Mouse (Mus musculus): ENCODE measurements around the gene Frmd8. TPM values are rescaled to one million over a fixed set of nuclear protein-coding genes. Genes with fewer than 3 reads are reported as not detected.
A peak's percentile ranks its signal among the peaks of the same experiment; 100 is the strongest.

Frmd8 gene
- polyA plus RNA-seq, 1 experiment, result 23.1 TPM

GRCm38 (mm10) chr19:5810840-5811563 is 64.1 kb downstream of the Frmd8 start:
- H3K27ac ChIP-seq (ENCODE audit: insufficient read depth, low read depth, low read length), result peak overlapping the region; percentile 96
- DNase-seq, result no peak
- no peaks in the 10 kb centered on the region for H3K36me3 ChIP-seq (ENCODE audit: control insufficient read depth, insufficient read depth, low read length)
- no peak overlapping the region for H3K4me3 ChIP-seq (ENCODE audit: insufficient read depth, low read depth, low read length)
- TF ChIP-seq POLR2A (IDR thresholded peaks at IDR 0.05; ENCODE audit: low read depth, low read length) (no peak), CTCF (conservative IDR thresholded peaks at IDR 0.05; ENCODE audit: insufficient read depth, insufficient read length, low read depth, low read length) (no peak)
- H3K4me1 ChIP-seq (ENCODE audit: control insufficient read depth, insufficient read depth, low read length), result peaks cover 70% of the 10 kb centered on the region
- no peaks in the 10 kb centered on the region for H3K27me3 ChIP-seq (replicated peaks; ENCODE audit: control insufficient read depth, insufficient read depth, low read length)
- 44% methylated on average over 9 of the region's 9 CpGs for WGBS

- TF ChIP-seq CTCF (conservative IDR thresholded peaks at IDR 0.05; ENCODE audit: insufficient read depth, insufficient read length, low read depth, low read length) (no peak), POLR2A (IDR thresholded peaks at IDR 0.05; ENCODE audit: low read depth, low read length) (no peak)
- DNase-seq, result peak; percentile 89
- peaks cover 69% of the 10 kb centered on the region for H3K4me1 ChIP-seq (ENCODE audit: control insufficient read depth, insufficient read depth, low read length)
- H3K27ac ChIP-seq (ENCODE audit: insufficient read depth, low read depth, low read length), result peak overlapping the region; percentile 96
- H3K27me3 ChIP-seq (replicated peaks; ENCODE audit: control insufficient read depth, insufficient read depth, low read length), result no peaks in the 10 kb centered on the region
- 10% methylated on average over 11 of the region's 11 CpGs for WGBS
- H3K4me3 ChIP-seq (ENCODE audit: insufficient read depth, low read depth, low read length), result no peak overlapping the region
- H3K36me3 ChIP-seq (ENCODE audit: control insufficient read depth, insufficient read depth, low read length), result no peaks in the 10 kb centered on the region
These were observed 64.8 kb downstream of the Frmd8 start for GRCm38 (mm10) chr19:5810103-5810839.

- WGBS, result 69% methylated on average over 7 of the region's 7 CpGs
- no peaks in the 10 kb centered on the region for H3K27me3 ChIP-seq (replicated peaks; ENCODE audit: control insufficient read depth, insufficient read depth, low read length)
- H3K36me3 ChIP-seq (ENCODE audit: control insufficient read depth, insufficient read depth, low read length), result no peaks in the 10 kb centered on the region
- DNase-seq, result peak; percentile 38
- H3K4me3 ChIP-seq (ENCODE audit: insufficient read depth, low read depth, low read length), result no peak overlapping the region
- H3K4me1 ChIP-seq (ENCODE audit: control insufficient read depth, insufficient read depth, low read length), result peaks cover 68% of the 10 kb centered on the region
- peak overlapping the region; percentile 96 for H3K27ac ChIP-seq (ENCODE audit: insufficient read depth, low read depth, low read length)
- TF ChIP-seq POLR2A (IDR thresholded peaks at IDR 0.05; ENCODE audit: low read depth, low read length), result no peak
- no peak for TF ChIP-seq CTCF (conservative IDR thresholded peaks at IDR 0.05; ENCODE audit: insufficient read depth, insufficient read length, low read depth, low read length)
These were observed 65.4 kb downstream of the Frmd8 start for GRCm38 (mm10) chr19:5809712-5810089.

GRCm38 (mm10) chr19:5808955-5809711 is 65.9 kb downstream of the Frmd8 start:
- Histone ChIP-seq H3K27me3 (replicated peaks; ENCODE audit: control insufficient read depth, insufficient read depth, low read length) (no peaks in the 10 kb centered on the region), H3K4me1 (ENCODE audit: control insufficient read depth, insufficient read depth, low read length) (peaks cover 71% of the 10 kb centered on the region), H3K4me3 (ENCODE audit: insufficient read depth, low read depth, low read length) (no peak overlapping the region), H3K36me3 (ENCODE audit: control insufficient read depth, insufficient read depth, low read length) (no peaks in the 10 kb centered on the region), H3K27ac (ENCODE audit: insufficient read depth, low read depth, low read length) (peak overlapping the region; percentile 96)
- TF ChIP-seq POLR2A (IDR thresholded peaks at IDR 0.05; ENCODE audit: low read depth, low read length) (no peak), CTCF (conservative IDR thresholded peaks at IDR 0.05; ENCODE audit: insufficient read depth, insufficient read length, low read depth, low read length) (no peak)
- peak; percentile 6 for DNase-seq
- 59% methylated on average over 14 of the region's 14 CpGs for WGBS

GRCm38 (mm10) chr19:5807740-5808139 is 67.3 kb downstream of the Frmd8 start:
- Histone ChIP-seq H3K27ac (ENCODE audit: insufficient read depth, low read depth, low read length) (0 out of 2 replicates have a peak overlapping the region, but pooled peaks have one; percentile 26), H3K4me1 (ENCODE audit: control insufficient read depth, insufficient read depth, low read length) (peaks cover 72% of the 10 kb centered on the region), H3K36me3 (ENCODE audit: control insufficient read depth, insufficient read depth, low read length) (no peaks in the 10 kb centered on the region), H3K27me3 (replicated peaks; ENCODE audit: control insufficient read depth, insufficient read depth, low read length) (no peaks in the 10 kb centered on the region), H3K4me3 (ENCODE audit: insufficient read depth, low read depth, low read length) (no peak overlapping the region)
- no peak for DNase-seq
- TF ChIP-seq CTCF (conservative IDR thresholded peaks at IDR 0.05; ENCODE audit: insufficient read depth, insufficient read length, low read depth, low read length) (no peak), POLR2A (IDR thresholded peaks at IDR 0.05; ENCODE audit: low read depth, low read length) (no peak)
- 79% methylated on average over 3 of the region's 3 CpGs for WGBS

GRCm38 (mm10) chr19:5806809-5807205 is 68.3 kb downstream of the Frmd8 start:
- Histone ChIP-seq H3K4me3 (ENCODE audit: insufficient read depth, low read depth, low read length) (no peak overlapping the region), H3K4me1 (ENCODE audit: control insufficient read depth, insufficient read depth, low read length) (peaks cover 65% of the 10 kb centered on the region), H3K27me3 (replicated peaks; ENCODE audit: control insufficient read depth, insufficient read depth, low read length) (no peaks in the 10 kb centered on the region), H3K27ac (ENCODE audit: insufficient read depth, low read depth, low read length) (peak overlapping the region; percentile 95), H3K36me3 (ENCODE audit: control insufficient read depth, insufficient read depth, low read length) (no peaks in the 10 kb centered on the region)
- WGBS, result 23% methylated on average over 6 of the region's 6 CpGs
- TF ChIP-seq POLR2A (IDR thresholded peaks at IDR 0.05; ENCODE audit: low read depth, low read length) (no peak), CTCF (conservative IDR thresholded peaks at IDR 0.05; ENCODE audit: insufficient read depth, insufficient read length, low read depth, low read length) (no peak)
- DNase-seq, result peak; percentile 66

Measured in kidney, adult 2 months (tissue).